Mouse (Mus musculus) retina, embryonic 14.5 days (tissue): ENCODE data around the gene Slc26a8.

Experiments
- DNase-seq: peaks from one replicate; pipeline ENCODE4 v3.0.0-alpha.2; 2015; ENCODE audit warnings: low spot score

Gene Slc26a8

GRCm38 (mm10) chr17:28640113-28640512 is 49.9 kb downstream of the Slc26a8 start:
- DNase-seq = no peak

DNA sequence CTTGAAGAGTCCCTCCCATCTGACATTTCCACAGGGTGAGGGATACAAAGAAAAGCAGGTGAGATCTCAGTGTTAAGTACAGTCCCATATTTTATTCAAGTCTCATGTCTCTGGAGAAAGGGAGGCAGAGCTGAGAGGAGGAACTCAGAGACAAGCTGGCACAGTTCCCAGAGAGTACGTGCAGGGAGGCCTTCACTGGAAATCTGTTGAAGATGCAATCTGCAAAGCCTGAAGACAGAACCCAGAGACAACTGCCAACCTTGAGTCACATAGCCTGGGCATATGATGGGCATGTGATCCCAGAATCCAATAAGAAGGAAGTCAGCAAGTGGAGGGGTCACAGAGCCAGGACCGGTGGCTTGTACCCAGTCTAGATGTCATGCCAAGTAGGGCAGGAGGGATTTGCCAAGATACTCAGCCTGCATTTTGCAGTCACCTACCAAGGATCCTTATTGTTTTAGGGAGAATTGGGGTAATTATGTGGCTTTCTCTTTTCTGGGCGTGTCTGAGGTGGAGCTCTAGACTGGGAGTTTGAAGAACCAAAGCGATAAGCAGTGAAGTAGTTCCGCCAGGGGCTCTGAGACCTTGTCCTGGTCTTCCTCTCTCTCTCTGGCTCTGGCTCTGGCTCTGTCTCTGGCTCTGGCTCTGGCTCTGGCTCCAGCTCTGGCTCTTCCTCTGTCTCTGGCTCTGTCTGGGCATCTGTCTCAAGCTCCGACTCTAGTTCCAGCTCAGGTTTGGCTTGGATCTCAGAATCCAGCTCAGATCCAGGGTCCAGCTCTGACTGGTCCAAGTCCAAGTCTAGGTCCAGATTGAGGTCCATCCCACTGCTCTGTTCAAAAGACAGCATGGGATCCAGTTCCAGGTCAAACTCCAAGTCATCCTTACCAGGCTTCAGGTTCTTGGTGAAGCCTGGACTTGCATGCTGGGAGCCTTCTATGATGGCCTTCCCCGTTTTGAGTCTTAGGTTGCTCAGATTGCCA is 52.0 kb downstream of the Slc26a8 start:
- DNase-seq = no peak

DNA sequence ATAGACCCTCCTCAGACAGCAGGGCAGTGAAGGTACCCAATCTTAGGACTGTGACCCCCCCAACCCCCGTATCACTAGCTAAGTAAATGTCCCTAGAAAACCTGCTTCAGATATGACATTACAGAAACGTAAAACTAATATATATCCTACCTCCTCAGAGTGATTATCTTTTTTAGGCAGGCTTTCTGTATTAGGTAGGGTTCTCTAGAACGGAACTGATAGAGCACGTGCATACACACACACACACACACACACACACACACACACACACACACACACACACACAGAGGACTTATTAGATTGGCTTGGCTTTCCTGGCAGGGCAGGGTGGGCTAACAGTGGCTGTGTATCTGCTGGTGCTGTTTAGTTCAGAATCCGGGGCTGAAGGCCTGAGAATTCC is 54.2 kb downstream of the Slc26a8 start:
- no peak for DNase-seq

- DNase-seq = no peak
Observed at GRCm38 (mm10) chr17:28629125-28629524, 60.9 kb downstream of the Slc26a8 start.

DNA sequence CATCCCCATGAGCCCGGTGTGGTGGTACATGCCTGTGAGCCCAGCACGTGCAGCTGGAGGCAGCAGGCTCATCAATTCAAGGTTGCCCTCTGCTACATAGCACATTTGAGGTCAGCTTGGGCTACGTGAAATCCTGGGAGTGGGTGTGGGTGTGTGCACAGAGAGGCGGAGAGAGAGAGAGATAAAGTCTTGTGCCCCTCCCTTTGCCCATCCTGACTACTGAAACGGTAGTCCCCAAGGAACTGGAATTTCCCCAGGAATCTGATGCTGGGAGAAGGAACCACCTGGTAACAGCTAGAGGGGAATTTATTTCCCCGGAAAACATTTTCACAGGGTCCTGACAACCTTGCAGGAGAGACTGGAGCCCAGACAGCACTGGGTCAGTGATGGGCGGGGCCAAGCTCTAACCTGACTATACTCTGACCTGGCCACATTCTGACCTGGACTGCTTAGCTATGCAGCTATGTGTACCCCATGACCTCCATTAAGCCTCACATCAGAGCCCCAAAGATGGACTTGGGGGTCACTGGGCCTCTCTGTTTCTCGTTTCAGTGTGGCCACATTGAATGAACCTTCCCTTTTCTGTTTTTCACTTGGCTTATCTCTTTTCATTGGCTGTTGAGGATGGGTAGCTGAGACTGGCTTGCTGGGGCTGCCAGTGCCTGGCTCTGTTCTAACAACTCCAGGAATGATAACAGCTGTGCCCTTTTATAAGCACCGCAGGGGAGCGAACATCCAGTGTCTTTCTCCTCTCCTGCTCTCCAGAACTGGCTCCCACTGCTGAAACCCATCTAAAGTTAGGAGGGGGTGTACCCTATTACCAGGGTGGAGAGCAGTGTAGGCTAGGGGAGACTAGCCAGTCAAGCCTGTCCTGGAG is 61.5 kb downstream of the Slc26a8 start:
- no peak for DNase-seq

DNA sequence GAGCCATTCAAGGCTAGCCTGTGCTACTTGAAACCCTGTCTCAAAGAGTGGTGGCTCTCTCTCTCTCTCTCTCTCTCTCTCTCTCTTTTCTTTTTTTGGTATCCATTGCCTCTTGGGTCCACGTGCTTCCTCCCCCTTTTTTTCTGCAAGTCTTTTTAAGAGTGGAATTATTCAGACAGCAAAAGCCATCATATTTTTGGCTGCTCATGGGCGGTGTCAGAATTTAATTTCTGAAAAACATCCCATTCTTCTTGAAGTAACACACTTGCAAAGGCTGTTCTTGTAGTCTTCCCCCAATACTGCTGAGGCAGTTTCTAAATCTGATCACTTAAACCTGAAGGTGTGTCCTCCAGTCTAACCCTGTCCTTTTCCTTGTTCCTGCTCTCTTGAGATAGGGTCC is 63.1 kb downstream of the Slc26a8 start:
- DNase-seq = no peak

- no peak for DNase-seq
Observed at GRCm38 (mm10) chr17:28625327-28625726, 64.7 kb downstream of the Slc26a8 start.

DNA sequence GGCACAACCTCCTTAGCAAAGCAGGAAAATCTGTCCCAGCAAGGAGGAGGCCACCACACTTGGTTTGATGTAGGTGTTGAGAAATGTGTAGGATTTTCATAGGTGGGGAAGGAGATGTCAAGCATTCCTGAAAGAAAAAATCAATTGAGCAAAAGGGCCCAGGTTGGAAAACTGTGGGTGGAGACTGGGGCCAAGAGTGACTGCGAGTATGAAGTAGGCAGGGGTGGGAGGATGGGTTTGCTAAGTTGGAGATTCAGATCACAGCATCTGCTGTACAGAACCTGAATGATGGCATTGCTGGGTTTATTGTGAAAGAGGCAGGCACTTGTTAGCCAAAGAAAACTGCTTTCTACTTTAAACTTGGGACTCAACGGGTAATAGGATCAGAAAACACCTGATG is 65.2 kb downstream of the Slc26a8 start:
- no peak for DNase-seq

DNA sequence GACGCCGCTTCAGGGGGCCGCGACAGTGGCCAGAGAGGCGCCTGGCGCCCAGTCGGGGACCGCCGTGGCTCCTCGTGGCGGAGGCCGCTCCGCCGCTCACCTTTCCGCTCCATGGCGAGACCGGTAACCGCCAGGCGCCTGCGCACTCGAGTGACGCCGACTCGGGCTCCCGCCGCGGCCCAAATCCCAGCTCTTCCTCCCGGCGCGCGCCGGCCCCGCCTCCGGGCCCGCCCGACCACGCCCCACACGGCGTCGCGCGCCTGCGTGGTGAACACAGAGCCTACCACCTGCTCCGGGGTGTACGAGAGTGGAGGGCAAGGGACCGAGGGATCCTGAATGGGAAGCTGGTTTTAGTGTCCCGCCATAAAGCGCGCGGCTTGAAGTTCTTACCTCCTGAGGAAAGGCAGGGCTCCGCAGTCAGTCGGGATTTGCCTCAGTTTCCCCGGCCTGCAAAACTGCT is 67.7 kb downstream of the Slc26a8 start, which contains the start of gene Srpk1:
TSS of gene Srpk1 (minus strand) at position 410 of the 460 bp plus-strand sequence.
- DNase-seq = peak; percentile 93

- DNase-seq = peak; percentile 67
Observed at GRCm38 (mm10) chr17:28621381-28622299, 68.4 kb downstream of the Slc26a8 start.

DNA sequence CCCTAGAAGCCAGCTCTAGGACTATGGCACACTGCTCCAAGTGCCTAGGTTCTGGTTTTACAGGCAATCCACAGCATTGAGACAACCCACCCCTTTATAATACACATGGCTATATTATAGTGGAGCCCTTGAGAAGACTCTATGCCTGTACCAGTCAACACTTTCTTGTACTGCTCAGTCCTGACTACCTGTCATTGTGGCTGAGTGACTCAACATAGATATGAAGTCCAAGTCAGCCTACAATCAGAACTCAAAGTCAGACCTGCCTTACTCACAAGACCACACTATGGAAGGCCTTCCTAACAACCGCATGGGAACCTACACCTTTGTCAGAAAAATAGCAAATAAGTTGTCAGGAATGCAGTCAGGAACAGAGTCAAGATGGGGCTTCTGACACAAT is 71.3 kb downstream of the Slc26a8 start:
- no peak for DNase-seq

- DNase-seq = no peak
Observed at GRCm38 (mm10) chr17:28618124-28618523, 71.9 kb downstream of the Slc26a8 start.

DNA sequence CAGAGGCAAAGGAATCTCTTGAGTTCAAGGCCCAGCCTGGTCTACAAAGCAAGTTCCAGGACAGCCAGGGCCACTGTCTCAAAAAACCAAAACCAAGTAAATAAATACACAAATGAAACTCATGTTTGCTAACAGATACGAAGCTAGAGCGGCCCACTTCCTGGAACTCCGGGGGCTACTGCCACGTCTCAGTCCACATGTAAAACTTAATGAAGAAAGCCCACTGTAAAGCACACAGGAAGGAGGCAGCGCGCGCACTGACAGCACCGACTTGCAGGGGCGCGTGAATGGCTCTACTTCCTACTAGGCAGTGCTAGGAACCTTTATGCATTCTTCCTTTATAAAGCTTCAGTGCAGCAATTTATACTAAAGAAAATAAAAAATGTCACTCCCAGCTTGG is 72.4 kb downstream of the Slc26a8 start:
- DNase-seq = no peak

GRCm38 (mm10) chr17:28615332-28615731 is 74.7 kb downstream of the Slc26a8 start:
- DNase-seq = no peak

DNA sequence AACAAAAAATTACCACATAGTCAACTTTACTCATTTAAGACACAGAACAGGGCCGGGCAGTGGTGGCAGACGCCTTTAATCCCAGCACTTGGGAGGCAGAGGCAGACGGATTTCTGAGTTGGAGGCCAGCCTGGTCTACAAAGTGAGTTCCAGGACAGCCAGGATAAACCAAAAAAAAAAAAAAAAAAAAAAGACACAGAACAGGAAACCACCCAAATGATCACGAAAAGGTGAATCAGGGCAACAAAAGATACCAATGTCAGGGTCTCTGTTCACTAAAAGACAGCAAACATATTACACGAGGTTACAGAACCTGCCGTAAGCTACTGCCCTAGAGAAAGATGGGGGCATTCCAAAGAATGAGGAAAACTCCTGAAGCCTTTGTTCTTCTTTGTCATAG is 76.9 kb downstream of the Slc26a8 start:
- DNase-seq = no peak

DNA sequence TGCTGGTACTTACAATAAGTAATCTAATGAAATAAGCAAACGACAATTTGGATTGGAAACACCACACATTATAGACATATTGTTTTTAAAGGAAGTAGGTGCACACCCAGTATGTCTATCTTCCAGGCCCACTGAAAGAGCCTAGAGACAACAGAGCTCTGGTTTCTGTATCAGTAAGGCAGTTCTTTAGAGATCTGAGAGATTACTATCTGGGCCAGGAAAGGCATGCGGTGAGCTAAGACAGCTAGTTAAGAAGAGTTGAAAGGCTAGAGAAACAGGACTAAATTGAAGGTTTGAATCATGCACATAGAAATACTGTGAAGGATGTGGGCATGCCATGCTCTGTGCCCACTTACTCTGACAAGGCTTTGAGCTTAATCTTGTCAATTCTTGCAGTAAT is 77.4 kb downstream of the Slc26a8 start:
- no peak for DNase-seq

GRCm38 (mm10) chr17:28609543-28609942 is 80.5 kb downstream of the Slc26a8 start:
- DNase-seq = no peak

- DNase-seq = no peak
Observed at GRCm38 (mm10) chr17:28601557-28602250, 88.3 kb downstream of the Slc26a8 start.

GRCm38 (mm10) chr17:28600780-28601179 is 89.3 kb downstream of the Slc26a8 start:
- no peak for DNase-seq

- DNase-seq = no peak
Observed at GRCm38 (mm10) chr17:28593965-28594364, 96.1 kb downstream of the Slc26a8 start.

DNA sequence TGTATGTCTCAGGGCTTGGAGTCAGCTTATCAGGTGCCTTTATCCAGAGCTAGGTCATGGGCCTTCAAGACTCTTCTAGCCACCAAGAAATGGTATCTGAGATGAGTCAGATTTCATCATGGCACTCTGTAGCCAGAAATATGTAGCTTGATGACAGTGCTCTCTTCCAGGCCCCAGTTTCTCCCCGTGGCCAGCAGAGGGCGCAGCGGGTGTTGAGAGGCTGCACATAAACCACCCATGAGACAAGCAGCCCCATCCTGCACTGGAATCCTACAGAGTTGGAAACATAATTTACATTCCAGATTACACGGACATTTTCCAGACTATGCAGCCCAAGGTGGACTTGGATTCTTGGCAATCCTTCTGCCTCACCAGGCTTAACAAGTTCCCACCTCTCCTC is 97.0 kb downstream of the Slc26a8 start:
- peak; percentile 81 for DNase-seq
